Mouse (Mus musculus) activated CD4-positive, CD25-positive, alpha-beta regulatory T cell, adult 9 weeks (primary cell): ENCODE results near the gene Ccnl2. TPM values are rescaled to one million over a fixed set of nuclear protein-coding genes. Genes with fewer than 3 reads are reported as not detected.

ENCODE experiments used
- polyA plus RNA-seq: library from polyadenylated mRNA; unstranded; fragments of 100-300 nt; shearing (Covaris generic); gene quantifications from one replicate; pipeline ENCODE4 v1.2.1, GENCODE M21; 2017

The Ccnl2 gene
- polyA plus RNA-seq: 168 TPM

DNA sequence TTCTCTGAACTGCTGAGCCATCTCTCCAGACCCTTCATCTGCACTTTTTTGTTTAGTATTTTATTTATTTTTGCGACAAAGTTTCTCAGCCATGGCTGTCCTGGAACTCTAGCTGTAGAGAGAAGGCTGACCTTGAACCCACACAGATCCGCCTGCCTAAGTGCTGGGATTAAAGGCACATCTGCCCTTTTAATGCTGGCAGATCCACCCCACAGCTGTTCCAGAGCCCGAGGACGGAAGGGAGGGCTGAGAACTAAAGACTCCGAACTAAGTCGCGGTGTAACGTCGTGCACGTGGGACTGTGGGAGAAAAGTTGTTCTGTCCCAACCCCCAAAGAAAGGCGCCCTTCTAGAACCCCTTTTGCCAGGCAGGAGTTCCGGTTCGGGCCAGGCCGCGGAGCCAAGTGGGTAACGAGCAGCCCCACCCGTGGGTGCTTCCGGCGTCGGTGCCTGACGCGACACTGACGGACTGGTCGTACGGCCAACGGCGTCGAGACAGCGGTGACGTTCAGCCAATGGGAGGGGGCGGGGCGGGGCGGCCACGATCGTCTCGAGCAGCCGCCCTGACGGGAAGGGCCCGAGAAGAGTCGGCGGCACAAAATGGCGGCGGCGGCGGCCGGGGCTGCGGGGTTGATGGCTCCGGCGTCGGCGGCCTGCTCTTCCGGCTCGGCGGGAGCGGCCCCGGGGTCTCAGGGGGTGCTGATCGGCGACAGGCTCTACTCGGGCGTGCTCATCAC, at the start of gene Ccnl2:
Ccnl2 (plus strand) TSS at position 561 of the 736 bp plus-strand sequence.

DNA sequence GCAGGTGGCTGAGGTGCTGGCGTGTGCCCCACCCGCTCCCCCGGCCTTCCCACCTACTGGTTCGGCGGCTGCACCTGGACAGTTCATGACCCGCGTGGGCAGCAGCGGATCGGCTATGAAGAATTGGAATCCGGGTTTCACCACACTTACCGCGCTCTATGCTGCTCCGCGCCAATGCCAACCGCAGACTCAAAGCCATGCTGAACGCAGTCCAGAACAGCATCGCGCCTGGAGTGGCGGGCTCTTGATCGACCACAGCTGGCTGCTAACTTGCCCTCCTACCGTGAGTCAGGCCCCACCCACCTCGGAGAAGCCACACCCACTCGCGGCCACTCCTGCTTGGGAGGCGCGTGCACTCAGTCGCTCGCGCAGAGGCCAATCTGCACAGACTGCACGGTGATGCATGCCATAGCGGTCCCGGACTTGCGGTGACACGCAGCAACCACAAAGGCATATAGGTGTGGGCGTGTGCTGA, 38.0 kb upstream of the Ccnl2 start, which contains the start of gene Vwa1:
Vwa1 (minus strand) TSS at position 419 of the 475 bp plus-strand sequence.

DNA sequence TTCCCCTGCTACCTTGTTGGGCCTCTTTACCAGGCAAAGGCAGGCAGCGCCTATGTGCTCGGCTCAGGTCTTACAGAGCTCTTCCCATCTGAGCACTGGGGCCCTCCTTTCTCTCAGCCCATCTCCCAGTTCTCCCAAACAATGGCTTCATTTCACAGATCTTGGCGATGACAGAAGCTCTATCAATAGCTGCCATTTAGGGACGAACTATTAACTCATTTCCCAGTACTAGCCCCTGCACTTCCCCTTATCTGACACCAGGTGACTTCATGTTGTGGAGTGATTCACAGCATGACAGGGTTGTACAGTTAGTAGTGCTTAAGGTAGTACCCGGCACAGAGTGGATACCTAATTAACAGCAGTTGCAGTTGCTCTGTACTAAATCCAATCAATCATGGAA, 26.5 kb upstream of the Ccnl2 start, which contains the start of gene Tmem88b:
Tmem88b (minus strand) TSS at position 56 of the 400 bp plus-strand sequence.

DNA sequence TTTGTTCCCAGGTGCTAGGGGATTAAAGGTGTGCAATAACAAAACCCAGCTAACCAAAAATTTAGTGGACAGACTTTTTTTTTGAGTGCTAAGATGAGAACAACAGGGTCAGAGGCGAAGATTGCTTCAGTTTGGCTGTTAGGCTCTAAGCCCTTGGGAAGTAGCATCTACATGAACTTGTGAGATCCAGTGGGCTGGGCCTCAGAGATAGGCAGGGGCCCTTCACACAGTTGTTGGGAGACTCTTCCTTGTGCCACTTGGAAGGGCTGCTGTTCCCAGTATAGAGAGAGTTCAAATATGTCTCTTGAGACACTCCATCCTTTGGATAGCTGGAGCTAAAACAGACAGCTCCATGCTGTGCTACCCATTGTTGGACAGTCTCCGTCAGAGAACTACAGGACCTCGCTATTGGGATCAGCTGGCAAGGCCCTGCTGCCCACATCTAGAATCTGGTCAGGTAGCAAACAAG, 22.2 kb upstream of the Ccnl2 start, which contains the start of gene Ankrd65:
Ankrd65 (plus strand) TSS at position 419 of the 469 bp plus-strand sequence.

DNA sequence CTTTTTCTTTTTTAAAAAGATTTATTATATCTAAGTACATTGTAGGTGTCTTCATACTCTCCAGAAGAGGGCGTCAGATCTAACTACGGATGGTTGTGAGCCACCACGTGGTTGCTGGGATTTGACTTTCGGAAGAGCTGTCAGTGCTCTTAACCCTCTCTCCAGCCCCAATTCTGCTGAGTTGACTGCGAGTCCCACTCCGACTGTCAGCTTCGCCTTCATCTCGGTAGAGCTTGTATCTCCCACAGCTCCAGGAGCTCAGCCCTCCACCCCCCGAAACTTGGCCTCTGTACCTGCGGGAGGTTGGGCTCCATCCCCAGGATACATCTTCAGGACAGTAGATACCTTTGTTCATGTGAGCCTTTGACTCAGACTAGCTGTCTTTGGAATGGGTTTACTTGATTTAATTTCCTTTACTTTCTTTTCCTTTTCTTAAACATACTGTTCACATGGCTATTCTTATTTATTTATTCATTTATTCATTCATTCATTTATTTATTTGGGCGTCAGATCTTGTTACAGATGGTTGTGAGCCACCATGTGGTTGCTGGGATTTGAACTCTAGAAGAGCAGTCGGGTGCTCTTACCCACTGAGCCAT, 9.4 kb upstream of the Ccnl2 start, which contains the start of gene Mrpl20:
Mrpl20 (plus strand) TSS at position 138 of the 599 bp plus-strand sequence.

DNA sequence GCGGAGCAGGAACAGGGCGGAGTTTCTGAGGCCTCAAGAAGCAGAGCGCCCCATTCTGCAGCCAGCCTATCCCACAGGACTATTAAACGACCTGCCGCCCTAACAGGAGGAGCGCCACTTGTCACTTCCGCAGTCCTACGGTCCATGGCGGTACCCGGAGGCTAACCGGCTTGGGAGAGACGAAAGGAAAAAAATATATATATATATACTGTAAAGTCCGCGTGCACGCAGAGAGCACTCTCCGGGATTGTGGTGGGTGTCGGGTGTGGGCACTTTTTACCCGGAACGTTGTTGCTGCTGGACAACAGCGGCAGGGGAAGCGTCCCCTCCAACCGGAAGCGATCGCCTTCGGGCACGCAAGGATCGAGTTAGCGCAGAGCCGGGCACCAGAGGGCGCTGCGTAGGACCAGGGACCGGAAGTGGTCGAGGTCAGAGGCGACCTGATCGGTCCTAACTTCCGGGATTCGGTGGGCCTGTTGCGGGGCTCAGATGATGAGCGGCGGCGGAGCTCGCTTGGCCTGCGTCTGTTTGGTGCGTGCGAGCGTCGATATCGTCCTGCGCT, 19.0 kb downstream of the Ccnl2 start, which contains the start of gene Aurkaip1:
Aurkaip1 (plus strand) TSS at position 68 of the 562 bp plus-strand sequence.

DNA sequence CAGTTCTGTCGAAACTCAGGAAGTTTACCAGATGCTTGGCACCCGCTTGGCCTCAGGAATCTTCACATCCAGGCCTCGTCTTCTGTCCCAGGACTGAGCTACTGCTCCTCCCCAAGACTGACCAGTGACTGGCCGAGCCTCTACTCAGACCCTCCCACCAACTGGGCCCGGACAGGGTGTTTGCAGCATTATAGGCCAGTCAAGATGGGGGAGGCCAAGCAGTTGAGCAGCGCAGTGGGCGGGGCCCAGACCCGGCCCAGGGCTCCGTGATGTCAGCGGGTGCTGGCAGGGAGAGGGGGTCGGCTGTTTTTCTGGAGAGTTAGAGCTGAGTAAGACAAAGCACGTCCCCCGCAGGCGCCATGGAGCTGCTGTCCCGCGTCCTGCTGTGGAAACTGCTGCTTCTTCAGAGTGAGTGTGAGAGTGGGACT, 27.2 kb downstream of the Ccnl2 start, which contains the start of gene Mxra8:
Mxra8 (plus strand) TSS at position 198 of the 428 bp plus-strand sequence.

DNA sequence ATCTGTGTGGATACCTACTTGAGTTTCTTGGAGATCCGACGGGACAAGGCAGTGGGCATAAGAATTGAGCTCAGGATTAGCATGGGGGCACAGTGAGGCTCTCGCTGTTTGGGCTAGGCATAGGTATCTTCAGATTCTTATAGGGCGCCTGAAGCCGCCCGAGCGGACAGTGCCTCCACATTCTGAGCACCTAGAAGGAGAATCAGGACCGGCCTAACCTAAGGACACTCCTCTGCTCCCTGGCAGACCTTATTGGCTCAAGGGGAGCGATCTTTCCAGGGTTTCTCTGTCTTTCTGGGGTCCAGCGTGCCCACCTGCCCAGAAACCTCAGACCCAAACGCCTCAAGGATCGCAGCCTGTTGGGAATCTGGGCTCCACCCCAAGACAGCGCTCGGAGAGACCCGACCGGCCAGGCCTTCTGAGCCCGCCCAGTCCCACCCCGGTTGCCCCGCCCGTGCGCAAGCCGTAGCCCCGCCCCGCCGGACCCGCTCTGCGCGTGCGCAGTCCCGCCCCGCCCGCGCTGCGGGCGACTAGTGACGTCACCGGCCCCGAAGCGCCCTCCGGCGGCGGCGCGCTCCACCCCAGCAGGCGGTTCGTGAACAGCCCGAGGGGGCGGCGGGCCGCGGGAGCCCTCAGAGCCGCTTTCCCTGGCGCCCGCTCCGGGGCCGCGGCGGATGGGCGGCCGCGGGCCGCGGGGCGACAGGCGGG, 34.7 kb downstream of the Ccnl2 start, which contains the start of gene Dvl1:
Dvl1 (plus strand) TSS at position 532 of the 708 bp plus-strand sequence.

DNA sequence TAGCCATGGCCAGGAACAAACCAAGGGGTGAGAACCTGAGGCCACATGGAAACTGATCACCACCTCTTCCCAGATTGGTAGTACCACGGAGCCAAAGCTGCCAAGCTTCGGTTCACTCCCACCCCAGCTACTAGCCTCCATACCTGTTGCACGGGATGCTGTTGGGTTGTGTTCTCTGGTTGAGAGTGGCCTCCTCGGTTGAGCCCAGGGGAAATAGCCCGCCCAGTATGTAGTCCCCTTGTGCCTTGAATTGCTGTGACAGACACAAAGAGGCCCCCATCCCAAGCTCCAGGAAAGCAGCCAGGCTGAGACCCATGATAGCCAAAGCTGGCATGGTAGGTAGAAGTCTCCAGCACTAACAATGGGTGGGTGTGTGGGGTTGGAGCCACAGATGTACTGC, 50.7 kb downstream of the Ccnl2 start, which contains the start of gene Tas1r3:
Tas1r3 (minus strand) TSS at position 362 of the 400 bp plus-strand sequence.

DNA sequence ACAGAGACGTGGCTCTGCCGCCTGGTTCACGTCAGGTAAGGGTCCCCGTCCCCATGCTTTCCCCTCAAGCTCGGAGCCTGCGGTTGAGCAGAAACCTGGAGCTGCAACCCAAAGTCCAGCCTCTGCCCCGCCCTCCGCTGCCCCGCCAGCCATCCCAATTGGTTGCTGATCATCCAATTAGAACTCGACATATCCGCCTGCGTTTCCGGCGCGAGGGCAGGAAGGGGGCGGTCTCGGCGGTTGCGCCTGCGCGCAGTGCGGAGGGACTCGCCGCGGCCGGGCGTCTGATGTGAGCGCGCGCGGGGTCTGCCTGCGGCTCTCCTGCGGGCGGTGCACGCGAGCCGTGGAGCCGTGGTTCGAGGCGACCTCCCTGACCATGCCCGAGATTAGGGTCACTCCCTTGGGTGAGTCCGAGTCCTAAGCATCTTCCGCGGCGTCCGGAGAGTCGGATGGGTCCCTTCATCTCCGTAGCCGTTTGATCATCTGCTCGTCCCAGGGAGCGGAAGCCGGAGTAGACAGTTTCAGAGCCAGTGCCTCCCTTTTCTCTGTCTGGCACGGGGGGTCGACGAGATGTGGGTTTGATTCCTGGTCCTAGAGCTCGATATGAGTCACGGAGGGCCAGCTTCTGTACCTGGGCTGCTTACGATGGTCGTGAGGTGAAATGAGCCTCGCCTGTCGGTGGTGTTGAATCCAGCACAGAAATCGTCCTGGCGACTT, 57.2 kb downstream of the Ccnl2 start, which contains the start of the genes Cptp and Ints11:
Cptp (minus strand) TSS at position 124 of the 717 bp plus-strand sequence.
Ints11 (plus strand) TSS at position 230 of the 717 bp plus-strand sequence.

Other genes starting within 250 kb of the Ccnl2 start
- 13.5 TPM for gene Slc35e2, start 211.1 kb upstream of the Ccnl2 start, polyA plus RNA-seq
- 120 TPM for gene Cdk11b, start 187.6 kb upstream of the Ccnl2 start, polyA plus RNA-seq
- gene Gm10563, start 167.1 kb upstream of the Ccnl2 start, polyA plus RNA-seq: 1.9 TPM
- gene Mmp23, start 159.1 kb upstream of the Ccnl2 start, polyA plus RNA-seq: 0.54 TPM
- gene Mib2, start 143.3 kb upstream of the Ccnl2 start, polyA plus RNA-seq: 42.3 TPM
- 0.72 TPM for gene Fndc10, start 118.1 kb upstream of the Ccnl2 start, polyA plus RNA-seq
- gene Ssu72, start 107.7 kb upstream of the Ccnl2 start, polyA plus RNA-seq: 160 TPM
- 0.24 TPM for gene Tmem240, start 77.7 kb upstream of the Ccnl2 start, polyA plus RNA-seq
- 38.3 TPM for gene Atad3a, start 51.4 kb upstream of the Ccnl2 start, polyA plus RNA-seq
- not detected for gene Vwa1, start 37.8 kb upstream of the Ccnl2 start, polyA plus RNA-seq
- not detected for gene Tmem88b, start 26.6 kb upstream of the Ccnl2 start, polyA plus RNA-seq
- not detected for gene Ankrd65, start 22.1 kb upstream of the Ccnl2 start, polyA plus RNA-seq
- 138 TPM for gene Mrpl20, start 9.6 kb upstream of the Ccnl2 start, polyA plus RNA-seq
- 197 TPM for gene Aurkaip1, start 18.8 kb downstream of the Ccnl2 start, polyA plus RNA-seq
- 4.0 TPM for gene Mxra8, start 27.2 kb downstream of the Ccnl2 start, polyA plus RNA-seq
- gene Dvl1, start 34.9 kb downstream of the Ccnl2 start, polyA plus RNA-seq: 2.8 TPM
- gene Tas1r3, start 50.9 kb downstream of the Ccnl2 start, polyA plus RNA-seq: 0.92 TPM
- gene Cptp, start 57.0 kb downstream of the Ccnl2 start, polyA plus RNA-seq: 20.4 TPM
- 92.1 TPM for gene Ints11, start 57.1 kb downstream of the Ccnl2 start, polyA plus RNA-seq
- 32.6 TPM for gene Pusl1, start 79.3 kb downstream of the Ccnl2 start, polyA plus RNA-seq
- 7.8 TPM for gene Acap3, start 79.3 kb downstream of the Ccnl2 start, polyA plus RNA-seq
- gene Ube2j2, start 131.3 kb downstream of the Ccnl2 start, polyA plus RNA-seq: 15.3 TPM
- gene C1qtnf12, start 149.8 kb downstream of the Ccnl2 start, polyA plus RNA-seq: 24.3 TPM
- 1.3 TPM for gene B3galt6, start 180.2 kb downstream of the Ccnl2 start, polyA plus RNA-seq
- 591 TPM for gene Sdf4, start 180.4 kb downstream of the Ccnl2 start, polyA plus RNA-seq
- gene Tnfrsf4, start 201.4 kb downstream of the Ccnl2 start, polyA plus RNA-seq: 998 TPM
- gene Tnfrsf18, start 213.7 kb downstream of the Ccnl2 start, polyA plus RNA-seq: 855 TPM
- gene Ttll10, start 246.9 kb downstream of the Ccnl2 start, polyA plus RNA-seq: 0.20 TPM